Mouse (Mus musculus): ENCODE measurements around the gene Prrc2a. TPM values are rescaled to one million over a fixed set of nuclear protein-coding genes. Genes with fewer than 3 reads are reported as not detected.
A peak's percentile ranks its signal among the peaks of the same experiment; 100 is the strongest.

The Prrc2a gene
- total and polyA plus RNA-seq, 3 experiments: 71.0 to 663 (median 87.6) TPM

- no peaks in the 10 kb centered on the region for H3K27me3 ChIP-seq (ENCODE audit: control insufficient read depth in 1 of 2, insufficient read depth in 2 of 2, low read length in 2 of 2)
- peaks cover 12 to 22% of the 10 kb centered on the region in 2 experiments for H3K4me1 ChIP-seq (ENCODE audit: control insufficient read depth in 1 of 2, insufficient read depth in 2 of 2, low read length in 2 of 2)
- 0 out of 4 replicates have a peak, but pooled peaks of 1 of the 2 experiments have one; percentile 33 for TF ChIP-seq POLR2A (IDR thresholded peaks at IDR 0.05; ENCODE audit: control insufficient read depth in 1 of 2, insufficient read depth in 1 of 2, low read depth in 1 of 2, low read length in 2 of 2, poor library complexity in 1 of 2)
- TF ChIP-seq ZKSCAN1 (IDR thresholded peaks at IDR 0.05; ENCODE audit: low read depth, low read length): no peak
- no peak for TF ChIP-seq USF2 (IDR thresholded peaks at IDR 0.05; ENCODE audit: borderline replicate concordance in 1 of 2, insufficient read depth in 1 of 2, low read depth in 1 of 2, low read length in 2 of 2)
- TF ChIP-seq ETS1 (IDR thresholded peaks at IDR 0.05; ENCODE audit: low read depth, low read length): 0 out of 2 replicates have a peak, but pooled peaks have one; percentile 7
- no peak for TF ChIP-seq TAL1 (IDR thresholded peaks at IDR 0.05; ENCODE audit: low read length)
- no peak overlapping the region for H3K4me3 ChIP-seq (ENCODE audit: control insufficient read depth in 1 of 2, insufficient read depth in 1 of 2, low read depth in 2 of 2, low read length in 2 of 2)
- DNase-seq (ENCODE audit: low read depth, low spot score): peak; percentile 76
- H3K9me3 ChIP-seq (replicated peaks; ENCODE audit: insufficient read depth, low read length): no peaks in the 10 kb centered on the region
- H3K9ac ChIP-seq (ENCODE audit: control insufficient read depth, low read depth, low read length, poor library complexity, severe bottlenecking): peak overlapping the region; percentile 39
- H3K36me3 ChIP-seq (ENCODE audit: control insufficient read depth in 1 of 2, insufficient read depth in 2 of 2, low read length in 2 of 2): peaks cover 0 to 15% of the 10 kb centered on the region in 2 experiments; a peak in 2 of 4 replicates
- H3K27ac ChIP-seq (ENCODE audit: control insufficient read depth, low read depth, low read length): peak overlapping the region; percentile 29; the same call in 1 of the 2 replicates
- H3K79me2 ChIP-seq (ENCODE audit: control insufficient read depth, insufficient read depth, low read length, poor library complexity): no peaks in the 10 kb centered on the region
These were observed 7.9 kb upstream of the Prrc2a start for GRCm38 (mm10) chr17:35172445-35173234.

DNA sequence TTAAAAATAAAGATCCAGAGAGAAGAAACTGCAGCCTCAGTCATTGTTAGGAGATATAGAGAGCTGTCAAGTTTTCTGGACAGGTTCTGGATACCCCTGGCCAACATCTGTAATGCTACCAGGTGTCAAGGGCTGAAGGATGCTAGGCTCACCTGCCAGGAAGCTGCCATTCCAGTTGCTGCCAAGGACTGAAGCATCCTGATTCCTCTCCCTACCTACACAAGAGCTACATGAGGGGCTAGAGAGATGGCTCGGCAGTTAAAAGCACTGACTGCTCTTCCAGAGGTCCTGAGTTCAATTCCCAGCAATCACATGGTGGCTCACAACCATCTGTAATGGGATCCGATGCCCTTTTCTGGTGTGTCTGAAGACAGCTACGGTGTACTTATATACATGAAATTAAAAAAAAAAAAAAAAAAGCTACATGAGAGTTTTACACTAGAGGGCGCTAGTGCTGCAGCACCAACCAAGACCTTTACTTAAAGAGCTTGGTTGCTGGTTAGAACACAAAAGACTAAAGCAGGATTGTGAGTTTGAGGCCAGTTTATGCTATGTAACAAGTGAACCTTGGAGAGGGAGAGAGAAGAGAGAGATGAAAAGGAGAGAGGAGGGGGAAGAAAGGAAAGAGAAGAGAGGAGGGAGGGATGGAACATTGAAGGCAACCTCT, 4.0 kb upstream of the Prrc2a start:
- no peaks in the 10 kb centered on the region for H3K27me3 ChIP-seq (ENCODE audit: control insufficient read depth in 1 of 2, insufficient read depth in 2 of 2, low read length in 2 of 2)
- H3K9ac ChIP-seq (ENCODE audit: control insufficient read depth, low read depth, low read length, poor library complexity, severe bottlenecking): no peak overlapping the region
- no peak overlapping the region for H3K4me3 ChIP-seq (ENCODE audit: control insufficient read depth in 1 of 2, insufficient read depth in 1 of 2, low read depth in 2 of 2, low read length in 2 of 2)
- peaks cover 13% of the 10 kb centered on the region for H3K79me2 ChIP-seq (ENCODE audit: control insufficient read depth, insufficient read depth, low read length, poor library complexity)
- H3K4me1 ChIP-seq (ENCODE audit: control insufficient read depth in 1 of 2, insufficient read depth in 2 of 2, low read length in 2 of 2): peaks cover 6 to 23% of the 10 kb centered on the region in 2 experiments
- H3K9me3 ChIP-seq (replicated peaks; ENCODE audit: insufficient read depth, low read length): no peaks in the 10 kb centered on the region
- peaks cover 0 to 9% of the 10 kb centered on the region in 2 experiments; a peak in 2 of 4 replicates for H3K36me3 ChIP-seq (ENCODE audit: control insufficient read depth in 1 of 2, insufficient read depth in 2 of 2, low read length in 2 of 2)
- H3K27ac ChIP-seq (ENCODE audit: control insufficient read depth, low read depth, low read length): no peak overlapping the region
- peak; percentile 89 for DNase-seq (ENCODE audit: low read depth, low spot score)
- TF ChIP-seq UBTF (IDR thresholded peaks at IDR 0.05; ENCODE audit: borderline replicate concordance, insufficient read depth, low read depth, low read length) (no peak), ETS1 (IDR thresholded peaks at IDR 0.05; ENCODE audit: low read depth, low read length) (no peak), E2F4 (IDR thresholded peaks at IDR 0.05; ENCODE audit: borderline replicate concordance, low read depth, low read length) (no peak), ZNF384 (IDR thresholded peaks at IDR 0.05; ENCODE audit: low read depth, low read length) (peak; percentile 98), MXI1 (IDR thresholded peaks at IDR 0.05; ENCODE audit: low read depth, low read length) (no peak), NELFE (IDR thresholded peaks at IDR 0.05; ENCODE audit: low read depth, low read length) (no peak), GATA1 (IDR thresholded peaks at IDR 0.05; ENCODE audit: low read depth, low read length) (no peak), MAZ (IDR thresholded peaks at IDR 0.05; ENCODE audit: low read depth, low read length) (0 out of 2 replicates have a peak, but pooled peaks have one; percentile 43), ELF1 (IDR thresholded peaks at IDR 0.05; ENCODE audit: low read depth, low read length) (no peak), SIN3A (IDR thresholded peaks at IDR 0.05; ENCODE audit: low read length) (peak; percentile 68; the same call in 1 of the 2 replicates), HCFC1 (IDR thresholded peaks at IDR 0.05; ENCODE audit: low read depth, low read length) (peak; percentile 61), ZMIZ1 (IDR thresholded peaks at IDR 0.05; ENCODE audit: low read depth, low read length) (no peak), ZC3H11A (IDR thresholded peaks at IDR 0.05; ENCODE audit: low read depth, low read length) (peak; percentile 87), MYB (IDR thresholded peaks at IDR 0.05; ENCODE audit: low read depth, low read length) (no peak), ZKSCAN1 (IDR thresholded peaks at IDR 0.05; ENCODE audit: low read depth, low read length) (peak; percentile 47; the same call in 1 of the 2 replicates), RCOR1 (IDR thresholded peaks at IDR 0.05; ENCODE audit: low read depth, low read length) (no peak), CHD2 (IDR thresholded peaks at IDR 0.05; ENCODE audit: low read length) (no peak), GABPA (IDR thresholded peaks at IDR 0.05; ENCODE audit: low read depth, low read length) (no peak), SMC3 (IDR thresholded peaks at IDR 0.05; ENCODE audit: low read depth, low read length) (peak; percentile 90), TCF12 (IDR thresholded peaks at IDR 0.05; ENCODE audit: low read depth, low read length) (no peak), JUND (IDR thresholded peaks at IDR 0.05; ENCODE audit: low read depth, low read length) (peak; percentile 15; the same call in 1 of the 2 replicates), CTCF (IDR thresholded peaks at IDR 0.05 in 2 of 3, conservative IDR thresholded peaks at IDR 0.05 in 1 of 3; ENCODE audit: control insufficient read depth in 1 of 3, insufficient read depth in 1 of 3, low read depth in 2 of 3, low read length in 3 of 3, poor library complexity in 1 of 3, severe bottlenecking in 1 of 3) (peak; percentile 53 to 85 (median 61)), TBP (IDR thresholded peaks at IDR 0.05; ENCODE audit: low read depth, low read length) (no peak), RAD21 (IDR thresholded peaks at IDR 0.05; ENCODE audit: low read depth, low read length) (peak; percentile 87), EP300 (IDR thresholded peaks at IDR 0.05; ENCODE audit: low read depth in 1 of 2, low read length in 2 of 2) (no peak), MYC (IDR thresholded peaks at IDR 0.05; ENCODE audit: low read depth, low read length) (peak; percentile 66)
